Mouse (Mus musculus): ENCODE measurements around the gene Immp2l.
A peak's percentile ranks its signal among the peaks of the same experiment; 100 is the strongest.

The Immp2l gene

GRCm38 (mm10) chr12:41308726-41309680, 285.1 kb downstream of the Immp2l start:
- DNase-seq (ENCODE audit: extremely low read depth, insufficient read length, low spot score) = no peak

- DNase-seq (ENCODE audit: extremely low read depth, insufficient read length, low spot score) = no peak
Observed at GRCm38 (mm10) chr12:41313391-41313790, 289.5 kb downstream of the Immp2l start.

- DNase-seq (ENCODE audit: extremely low read depth, insufficient read length, low spot score) = no peak
Observed at GRCm38 (mm10) chr12:41314811-41315461, 291.0 kb downstream of the Immp2l start.

GRCm38 (mm10) chr12:41315871-41316270, 292.0 kb downstream of the Immp2l start:
- DNase-seq (ENCODE audit: extremely low read depth, insufficient read length, low spot score) = no peak

- no peak for DNase-seq (ENCODE audit: extremely low read depth, insufficient read length, low spot score)
Observed at GRCm38 (mm10) chr12:41316426-41316825, 292.5 kb downstream of the Immp2l start.

- no peak for DNase-seq (ENCODE audit: extremely low read depth, insufficient read length, low spot score)
Observed at GRCm38 (mm10) chr12:41317431-41317830, 293.5 kb downstream of the Immp2l start.

- no peak for DNase-seq (ENCODE audit: extremely low read depth, insufficient read length, low spot score)
Observed at GRCm38 (mm10) chr12:41322018-41322417, 298.1 kb downstream of the Immp2l start.

- no peak for DNase-seq (ENCODE audit: extremely low read depth, insufficient read length, low spot score)
Observed at GRCm38 (mm10) chr12:41324418-41324817, 300.5 kb downstream of the Immp2l start.

GRCm38 (mm10) chr12:41325756-41326155, 301.9 kb downstream of the Immp2l start:
- no peak for DNase-seq (ENCODE audit: extremely low read depth, insufficient read length, low spot score)

- DNase-seq (ENCODE audit: extremely low read depth, insufficient read length, low spot score) = peak; percentile 11
Observed at GRCm38 (mm10) chr12:41330988-41331671, 307.2 kb downstream of the Immp2l start.

- DNase-seq (ENCODE audit: extremely low read depth, insufficient read length, low spot score) = no peak
Observed at GRCm38 (mm10) chr12:41345621-41346020, 321.7 kb downstream of the Immp2l start.

- no peak for DNase-seq (ENCODE audit: extremely low read depth, insufficient read length, low spot score)
Observed at GRCm38 (mm10) chr12:41347494-41347893, 323.6 kb downstream of the Immp2l start.

- no peak for DNase-seq (ENCODE audit: extremely low read depth, insufficient read length, low spot score)
Observed at GRCm38 (mm10) chr12:41349386-41349785, 325.5 kb downstream of the Immp2l start.

GRCm38 (mm10) chr12:41349814-41350213, 325.9 kb downstream of the Immp2l start:
- no peak for DNase-seq (ENCODE audit: extremely low read depth, insufficient read length, low spot score)

- DNase-seq (ENCODE audit: extremely low read depth, insufficient read length, low spot score) = no peak
Observed at GRCm38 (mm10) chr12:41351275-41351674, 327.4 kb downstream of the Immp2l start.

GRCm38 (mm10) chr12:41354857-41355256, 331.0 kb downstream of the Immp2l start:
- DNase-seq (ENCODE audit: extremely low read depth, insufficient read length, low spot score) = no peak

- DNase-seq (ENCODE audit: extremely low read depth, insufficient read length, low spot score) = no peak
Observed at GRCm38 (mm10) chr12:41356040-41356439, 332.1 kb downstream of the Immp2l start.

- DNase-seq (ENCODE audit: extremely low read depth, insufficient read length, low spot score) = no peak
Observed at GRCm38 (mm10) chr12:41386685-41387084, 362.8 kb downstream of the Immp2l start.

GRCm38 (mm10) chr12:41394231-41394630, 370.3 kb downstream of the Immp2l start:
- no peak for DNase-seq (ENCODE audit: extremely low read depth, insufficient read length, low spot score)

- no peak for DNase-seq (ENCODE audit: extremely low read depth, insufficient read length, low spot score)
Observed at GRCm38 (mm10) chr12:41401136-41401535, 377.2 kb downstream of the Immp2l start.

GRCm38 (mm10) chr12:41401923-41402322, 378.0 kb downstream of the Immp2l start:
- DNase-seq (ENCODE audit: extremely low read depth, insufficient read length, low spot score) = no peak

Measured in 3134 (cell line).